Mouse (Mus musculus) adrenal gland, postnatal 36 days (tissue): Measurements from ENCODE around the gene Greb1. TPM values are rescaled to one million over a fixed set of nuclear protein-coding genes. Genes with fewer than 3 reads are reported as not detected.
A peak's percentile ranks its signal among the peaks of the same experiment; 100 is the strongest.

Experiments used
- DNase-seq, 2 experiments: peaks; one replicate each; pipeline ENCODE4 v3.0.0; 2021; ENCODE audit warnings: mixed read lengths in 1 of 2
- microRNA-seq: library from miRNA; unstranded; fragments of <30 nt; microRNA quantifications from one replicate; pipeline ENCODE4 v1.2.0, GENCODE M21; 2021
- total RNA-seq, 2 experiments: library from RNA; stranded (reverse); gene quantifications; 2 replicates each; pipeline ENCODE4 v1.2.3; 2021

Greb1 gene
- total RNA-seq, 2 experiments from 2014 or later: 29.2 to 77.1 TPM

GRCm38 (mm10) chr12:16634075-16634813 is 166.4 kb downstream of the Greb1 start:
- peak; percentile 66 to 69 for DNase-seq

GRCm38 (mm10) chr12:16633235-16633634 is 167.5 kb downstream of the Greb1 start:
- no peak for DNase-seq

- no peak for DNase-seq
Observed at GRCm38 (mm10) chr12:16631423-16631822, 169.3 kb downstream of the Greb1 start.

- DNase-seq: peak in 1 of 2 experiments; percentile 43
Observed at GRCm38 (mm10) chr12:16630866-16631185, 169.9 kb downstream of the Greb1 start.

- DNase-seq: peak; percentile 53 to 73
Observed at GRCm38 (mm10) chr12:16630152-16630865, 170.4 kb downstream of the Greb1 start.

Small RNA genes lying within 50 kb of the gene (microRNA-seq; reads per million reads assigned to microRNA genes)
- not detected for gene Gm44305

Other genes starting within 250 kb of the Greb1 start
- gene Lpin1, start 189.9 kb downstream of the Greb1 start, total RNA-seq: 100 to 1,000 TPM in 1 of 2 experiments, 10 to 100 TPM in 1; 71.8 to 110 TPM
- gene Ntsr2, start 147.5 kb downstream of the Greb1 start, total RNA-seq: 1 to 10 TPM in 1 of 2 experiments, under 1 TPM in 1; 0.89 to 1.7 TPM
- gene E2f6, start 10.1 kb upstream of the Greb1 start, total RNA-seq: 10 to 100 TPM; 33.8 to 39.0 TPM
- 10 to 100 TPM; 78.1 to 93.7 TPM for gene Rock2, start 94.0 kb upstream of the Greb1 start, total RNA-seq
- gene Pqlc3, start 199.5 kb upstream of the Greb1 start, total RNA-seq: 10 to 100 TPM in 1 of 2 experiments, 1 to 10 TPM in 1; 5.1 to 11.1 TPM
- not detected for gene 2410004P03Rik, start 210.8 kb upstream of the Greb1 start, total RNA-seq